ENCODE assay signal across 8 mouse cellular contexts in the genomic region with DNA sequence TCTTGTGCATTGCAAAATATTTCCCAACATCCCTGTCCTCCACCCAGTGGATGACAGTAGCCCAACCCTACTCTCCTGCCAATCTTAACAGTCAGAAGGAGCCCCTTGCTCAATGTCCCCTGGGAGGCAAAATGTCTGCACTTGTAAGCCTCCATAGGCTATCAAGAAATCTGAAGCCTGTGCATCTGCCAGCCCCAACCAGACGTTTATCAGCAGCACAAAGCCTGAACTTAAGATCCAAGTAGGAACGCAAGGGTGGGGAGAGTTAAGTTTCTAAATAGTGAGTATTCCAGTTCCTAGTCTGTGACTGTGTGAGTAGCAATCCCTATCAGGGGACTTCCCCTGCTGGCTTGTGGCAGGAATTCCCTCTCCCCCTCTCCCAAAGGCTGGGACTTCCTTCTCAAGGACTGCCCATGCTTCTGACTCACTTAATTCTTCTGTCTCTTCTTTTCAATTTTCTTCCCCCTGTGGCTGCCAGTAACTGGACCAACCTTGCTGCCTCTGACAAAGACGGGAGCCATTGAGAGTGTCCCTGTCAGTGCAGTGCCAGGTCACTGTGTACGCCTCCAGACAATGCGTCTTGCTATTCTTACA.
DNase-seq lines count a peak whose midpoint lies in the region; ATAC-seq and TF ChIP-seq lines count a peak whose summit lies in the region.
"Had no signal": no experiment of that assay in that cellular context is flagged by ENCODE, and none has a peak within 500 bp of the region (broad histone marks: within the 10 kb centered on the region; RNA-seq: fewer than 3 reads in every experiment).

No protein-coding gene starts in this region.

- 70% methylated on average over 5 of the region's 5 CpGs for WGBS in limb, embryonic 12.5 days
- 71% methylated on average over 5 of the region's 5 CpGs for WGBS in limb, embryonic 10.5 days
- WGBS in thymus, adult 2 months: 89% methylated on average over 5 of the region's 5 CpGs

- peak overlapping the region; percentile 1; the same call in 1 of the 2 replicates for H3K27ac ChIP-seq in limb, embryonic 12.5 days
- no peak overlapping the region for H3K27ac ChIP-seq in limb, embryonic 10.5 days
- peak overlapping the region; percentile 68; the same call in 1 of the 2 replicates for H3K27ac ChIP-seq in cortical plate, adult 2 months (ENCODE audit: insufficient read depth, low read length)
- H3K27ac ChIP-seq in thymus, adult 2 months (ENCODE audit: control insufficient read depth, insufficient read depth, low read length): no peak overlapping the region

- H3K4me2 ChIP-seq in limb, embryonic 12.5 days: no peak overlapping the region

- H3K4me1 ChIP-seq in limb, embryonic 12.5 days (replicated peaks): peaks cover 23% of the 10 kb centered on the region
- peaks cover 36% of the 10 kb centered on the region for H3K4me1 ChIP-seq in limb, embryonic 10.5 days
- H3K4me1 ChIP-seq in cortical plate, adult 2 months (ENCODE audit: control insufficient read depth, insufficient read depth, low read length): peaks cover 29% of the 10 kb centered on the region
- H3K4me1 ChIP-seq in thymus, adult 2 months (replicated peaks; ENCODE audit: control insufficient read depth, insufficient read depth, low read length): peaks cover 36% of the 10 kb centered on the region

- H3K36me3 ChIP-seq in limb, embryonic 12.5 days: no peaks in the 10 kb centered on the region
- H3K36me3 ChIP-seq in limb, embryonic 10.5 days: no peaks in the 10 kb centered on the region
- H3K36me3 ChIP-seq in thymus, adult 2 months (ENCODE audit: control insufficient read depth, insufficient read depth, low read length): no peaks in the 10 kb centered on the region

- no peak overlapping the region for H3K4me3 ChIP-seq in limb, embryonic 12.5 days (replicated peaks)
- H3K4me3 ChIP-seq in limb, embryonic 10.5 days: no peak overlapping the region
- H3K4me3 ChIP-seq in cortical plate, adult 2 months (ENCODE audit: insufficient read depth, low read length): no peak overlapping the region
- H3K4me3 ChIP-seq in thymus, adult 2 months (ENCODE audit: control insufficient read depth, insufficient read depth, low read length): no peak overlapping the region

- H3K27me3 ChIP-seq in limb, embryonic 12.5 days: peaks cover 13% of the 10 kb centered on the region; the same call in 1 of the 2 replicates
- H3K27me3 ChIP-seq in limb, embryonic 10.5 days (ENCODE audit: low read depth, poor library complexity, severe bottlenecking): no peaks in the 10 kb centered on the region
- no peaks in the 10 kb centered on the region for H3K27me3 ChIP-seq in thymus, adult 2 months (ENCODE audit: control insufficient read depth, insufficient read depth, low read length)

- no peak for DNase-seq in limb, embryonic 10.5 days (ENCODE audit: low spot score)
- DNase-seq in heart, adult 9 months (ENCODE audit: low spot score in 2 of 2): peak; percentile 74 to 76
- no peak for DNase-seq in thymus, adult 2 months
- DNase-seq in cerebellum, adult 11-12 months: no peak
- DNase-seq: thymus, postnatal 36 days had no signal

- TF ChIP-seq CTCF in cortical plate, adult 2 months (IDR thresholded peaks at IDR 0.05; ENCODE audit: extremely low read depth, insufficient read depth, low read length): no peak
- TF ChIP-seq CTCF in thymus, adult 2 months (IDR thresholded peaks at IDR 0.05; ENCODE audit: borderline replicate concordance, control insufficient read depth, extremely low read depth, insufficient read depth, low read length, poor library complexity): no peak

- no peaks in the 10 kb centered on the region for H3K9me3 ChIP-seq in limb, embryonic 12.5 days
- H3K9me3 ChIP-seq in limb, embryonic 10.5 days (replicated peaks): no peaks in the 10 kb centered on the region

- no peak overlapping the region for H3K9ac ChIP-seq in limb, embryonic 12.5 days (replicated peaks)

- no peak for TF ChIP-seq POLR2A in cortical plate, adult 2 months (IDR thresholded peaks at IDR 0.05; ENCODE audit: extremely low read depth, insufficient read depth, low read length)
- no peak for TF ChIP-seq POLR2A in thymus, adult 2 months (IDR thresholded peaks at IDR 0.05; ENCODE audit: control insufficient read depth, extremely low read depth, insufficient read depth, low read length, poor library complexity)

- no peak for ATAC-seq in limb, embryonic 12.5 days (ENCODE audit: insufficient number of reproducible peaks, insufficient read depth, low FRiP score, low TSS enrichment, low read depth)
- ATAC-seq in megakaryocyte-erythroid progenitor cell, adult 5-6 weeks (replicated peaks; ENCODE audit: low FRiP score, low TSS enrichment, poor library complexity, severe bottlenecking): peak; percentile 46; the same call in 1 of the 2 replicates

Comparison
In these comparisons a context has a peak if more than half of its experiments do, and no peak if none do; other contexts are left out.
1. H3K27ac ChIP-seq: peak in limb, embryonic 12.5 days (single experiment) and cortical plate, adult 2 months (single experiment); none in limb, embryonic 10.5 days (single experiment) and thymus, adult 2 months (single experiment).
2. DNase-seq: peak in heart, adult 9 months (2 of 2); none in limb, embryonic 10.5 days (single experiment), thymus, adult 2 months (single experiment) and cerebellum, adult 11-12 months (single experiment).